Mouse (Mus musculus): ENCODE measurements around the gene Hectd1.

DNA sequence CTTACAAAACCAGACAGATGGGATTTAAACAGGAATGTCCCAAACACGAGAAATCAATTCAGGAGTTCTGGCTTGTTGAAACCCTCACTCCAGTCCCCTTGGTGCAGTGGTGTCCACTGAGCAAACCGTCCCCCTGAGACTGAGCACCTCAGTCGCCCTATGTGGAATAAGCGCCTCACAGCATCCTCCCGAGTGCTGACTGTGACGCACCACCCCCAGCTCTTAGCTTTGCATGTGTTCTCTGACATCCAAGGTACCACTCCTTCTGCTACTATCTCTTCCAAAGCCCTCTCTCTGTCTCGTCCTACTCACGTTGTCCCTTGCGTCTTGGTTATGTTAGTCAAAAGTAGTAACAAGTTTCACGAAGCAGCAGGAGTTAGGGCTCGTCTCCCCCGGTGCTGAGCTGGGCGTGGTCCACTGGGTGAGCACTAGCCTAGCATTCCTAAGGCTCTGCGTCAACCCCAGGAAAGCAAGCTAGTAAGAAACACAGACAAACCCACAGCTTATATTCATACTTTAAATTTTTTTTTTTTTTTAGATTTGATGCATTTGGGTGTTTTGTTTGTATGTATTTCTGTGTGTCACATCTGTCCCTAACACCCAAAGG lies 94.6 kb downstream of the Hectd1 start:
- TF ChIP-seq CTCF (IDR thresholded peaks at IDR 0.05; ENCODE audit: low read depth, low read length) (no peak), GATA1 (IDR thresholded peaks at IDR 0.05; ENCODE audit: borderline replicate concordance, low read length) (no peak)

Measured in G1E (cell line).